In the genomic region with DNA sequence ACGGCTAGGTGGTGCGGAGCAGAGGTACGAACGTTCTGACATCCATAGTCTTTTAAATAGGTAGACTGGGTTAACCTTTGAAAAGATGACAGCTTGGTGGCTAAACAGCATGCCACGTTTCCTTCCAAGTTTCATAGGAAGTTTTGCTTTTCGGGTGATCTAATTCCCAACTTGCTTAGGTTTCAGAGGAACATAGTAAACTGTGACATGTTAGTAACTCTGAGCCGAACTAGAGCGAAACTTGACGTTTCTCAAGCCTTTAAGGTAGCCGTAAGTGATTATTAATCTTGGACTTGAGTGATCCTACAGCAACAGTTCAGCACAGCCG, we compare ENCODE assay signal across 8 mouse cellular contexts. TPM values are rescaled to one million over a fixed set of nuclear protein-coding genes. Genes with fewer than 3 reads are reported as not detected.
DNase-seq lines count a peak whose midpoint lies in the region; ATAC-seq lines count a peak whose summit lies in the region.
"Had no signal": no experiment of that assay in that cellular context is flagged by ENCODE, and none has a peak within 500 bp of the region (broad histone marks: within the 10 kb centered on the region; RNA-seq: fewer than 3 reads in every experiment).

No protein-coding gene starts in this region.

- ATAC-seq in megakaryocyte, adult 5-6 weeks (ENCODE audit: poor library complexity, severe bottlenecking): no peak
- no peak for ATAC-seq in limb, embryonic 12.5 days (ENCODE audit: insufficient number of reproducible peaks, insufficient read depth, low FRiP score, low TSS enrichment, low read depth)
- no peak for ATAC-seq in stomach, embryonic 15.5 days (ENCODE audit: insufficient read depth, low FRiP score, low read depth)

- H3K27me3 ChIP-seq in megakaryocyte, embryonic 14.5 days (replicated peaks): no peaks in the 10 kb centered on the region
- no peaks in the 10 kb centered on the region for H3K27me3 ChIP-seq in limb, embryonic 12.5 days
- H3K27me3 ChIP-seq in stomach, embryonic 15.5 days (replicated peaks): no peaks in the 10 kb centered on the region

- H3K36me3 ChIP-seq in megakaryocyte, embryonic 14.5 days (replicated peaks; ENCODE audit: low read length): peaks cover 14% of the 10 kb centered on the region
- H3K36me3 ChIP-seq in limb, embryonic 12.5 days: peaks cover 13% of the 10 kb centered on the region
- no peaks in the 10 kb centered on the region for H3K36me3 ChIP-seq in stomach, embryonic 15.5 days

- WGBS in limb, embryonic 12.5 days: 5% methylated on average over 11 of the region's 11 CpGs
- WGBS in stomach, embryonic 15.5 days: 2% methylated on average over 11 of the region's 11 CpGs

- no peaks in the 10 kb centered on the region for H3K9me3 ChIP-seq in megakaryocyte, embryonic 14.5 days
- no peaks in the 10 kb centered on the region for H3K9me3 ChIP-seq in limb, embryonic 12.5 days
- no peaks in the 10 kb centered on the region for H3K9me3 ChIP-seq in stomach, embryonic 15.5 days

- peak overlapping the region; percentile 89; the same call in 1 of the 2 replicates for H3K27ac ChIP-seq in limb, embryonic 12.5 days
- peak overlapping the region; percentile 95 for H3K27ac ChIP-seq in stomach, embryonic 15.5 days

- peaks cover 31% of the 10 kb centered on the region for H3K4me1 ChIP-seq in megakaryocyte, embryonic 14.5 days
- peaks cover 16% of the 10 kb centered on the region for H3K4me1 ChIP-seq in limb, embryonic 12.5 days (replicated peaks)
- peaks cover 8% of the 10 kb centered on the region; the same call in 1 of the 2 replicates for H3K4me1 ChIP-seq in stomach, embryonic 15.5 days

- peak; percentile 8 for DNase-seq in fibroblast of lung, adult 2 months (ENCODE audit: low read depth)
- no peak for DNase-seq in cerebellum, postnatal 10 days
- no peak for DNase-seq in kidney, adult 8-10 months
- DNase-seq: retina, postnatal 1 day had no signal

- peak overlapping the region; percentile 88 for H3K9ac ChIP-seq in limb, embryonic 12.5 days (replicated peaks)
- peak overlapping the region; percentile 83 for H3K9ac ChIP-seq in stomach, embryonic 15.5 days

- H3K4me2 ChIP-seq in limb, embryonic 12.5 days: peak overlapping the region; percentile 73
- peak overlapping the region; percentile 64 for H3K4me2 ChIP-seq in stomach, embryonic 15.5 days

- peak overlapping the region; percentile 96 for H3K4me3 ChIP-seq in megakaryocyte, embryonic 14.5 days (replicated peaks)
- H3K4me3 ChIP-seq in limb, embryonic 12.5 days (replicated peaks): peak overlapping the region; percentile 84
- peak overlapping the region; percentile 97 for H3K4me3 ChIP-seq in stomach, embryonic 15.5 days (replicated peaks)

RNA-seq across cellular contexts. Expression of a gene that starts 0.8 kb away (rescaled TPM):
- polyA plus RNA-seq in megakaryocyte, embryonic 14.5 days (2012; ENCODE audit: insufficient read depth, low replicate concordance): 16.6 and 39.2 TPM in 2 replicates
- total RNA-seq in megakaryocyte, adult 5-6 weeks (2015): 117 and 132 TPM in 2 replicates
- 92.7 and 98.2 TPM in 2 replicates for total RNA-seq in megakaryocyte, adult 5-6 weeks (2017)
- polyA plus RNA-seq in limb, embryonic 12.5 days (2016; fragmentation: Nextera tagmentation; extraction: Ambion mirVana): 30.6 and 32.5 TPM in 2 replicates
- 42.4 and 43.7 TPM in 2 replicates for polyA plus RNA-seq in stomach, embryonic 15.5 days (2015; fragmentation: Nextera tagmentation; extraction: Ambion mirVana)

RNA-seq across cellular contexts. Expression of a gene that starts 0.8 kb away (rescaled TPM):
- not detected in 2 replicates for polyA plus RNA-seq in megakaryocyte, embryonic 14.5 days (2012; ENCODE audit: insufficient read depth, low replicate concordance)
- total RNA-seq in megakaryocyte, adult 5-6 weeks (2015): 42.4 and 45.9 TPM in 2 replicates
- 30.9 and 42.2 TPM in 2 replicates for total RNA-seq in megakaryocyte, adult 5-6 weeks (2017)
- polyA plus RNA-seq in limb, embryonic 12.5 days (2016; fragmentation: Nextera tagmentation; extraction: Ambion mirVana): 13.4 and 14.5 TPM in 2 replicates
- 16.7 and 20.0 TPM in 2 replicates for polyA plus RNA-seq in stomach, embryonic 15.5 days (2015; fragmentation: Nextera tagmentation; extraction: Ambion mirVana)

Comparison
In these comparisons a context has a peak if more than half of its experiments do, and no peak if none do; other contexts are left out.
1. RNA of a gene that starts 0.8 kb away (polyA plus RNA-seq): 16.7 to 20.0 TPM in stomach, embryonic 15.5 days and 13.4 to 14.5 TPM in limb, embryonic 12.5 days; not detected in megakaryocyte, embryonic 14.5 days; every median in the first group is over 10 times any median in the second.
2. Peak in every context shown above with its lines, with median percentiles within 50 percentile points of each other: H3K4me3 ChIP-seq.